Mouse (Mus musculus): ENCODE results near the gene Stim2.

DNA sequence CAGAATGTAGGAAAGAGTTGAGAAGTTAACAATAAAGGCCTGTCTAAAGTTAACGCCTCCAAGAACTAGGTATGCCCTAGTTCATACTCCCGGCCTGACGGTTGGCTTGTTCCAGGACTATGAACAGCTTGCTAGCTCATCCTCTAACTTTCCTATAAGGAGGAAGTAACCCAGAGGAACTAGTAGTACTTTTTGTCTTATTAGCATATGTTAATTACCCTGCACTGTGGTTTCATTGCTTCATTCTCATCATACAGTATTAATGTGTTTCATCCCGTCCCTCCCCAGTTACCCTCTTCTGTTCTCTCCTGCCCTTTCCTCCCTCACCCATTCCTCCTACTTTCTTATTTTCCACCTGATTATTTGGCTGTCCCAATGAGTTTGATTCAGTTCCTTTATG is 108.4 kb downstream of the Stim2 start:
- TF ChIP-seq POLR2A (IDR thresholded peaks at IDR 0.05; ENCODE audit: extremely low read depth, insufficient read depth, low read length) = no peak
- no peak for TF ChIP-seq CTCF (IDR thresholded peaks at IDR 0.05; ENCODE audit: low read depth, low read length)

Data from liver, adult 2 months (tissue).